Mouse (Mus musculus): ENCODE measurements around the gene Lrrc27. TPM values are rescaled to one million over a fixed set of nuclear protein-coding genes. Genes with fewer than 3 reads are reported as not detected.

The Lrrc27 gene
- polyA plus RNA-seq, 1 experiment = 5.4 TPM

GRCm38 (mm10) chr7:139217046-139217445 lies 4.3 kb downstream of the Lrrc27 start:
- H3K79me2 ChIP-seq (ENCODE audit: control insufficient read depth, insufficient read depth) = no peaks in the 10 kb centered on the region
- H3K79me3 ChIP-seq (ENCODE audit: low read depth) = no peaks in the 10 kb centered on the region
- H3K27me3 ChIP-seq (ENCODE audit: control insufficient read depth, insufficient read depth, insufficient read length) = no peaks in the 10 kb centered on the region
- no peak overlapping the region for H3K4me3 ChIP-seq (ENCODE audit: insufficient read depth, poor library complexity, severe bottlenecking)
- H3K36me3 ChIP-seq (ENCODE audit: control insufficient read depth, insufficient read depth) = no peaks in the 10 kb centered on the region
- TF ChIP-seq MYOG (IDR thresholded peaks at IDR 0.05; ENCODE audit: control insufficient read depth, extremely low read depth, insufficient read length) = no peak
- TF ChIP-seq FOSL1 (IDR thresholded peaks at IDR 0.05; ENCODE audit: insufficient read depth, low read length, poor library complexity, severe bottlenecking) = no peak
- TF ChIP-seq CTCF (IDR thresholded peaks at IDR 0.05; ENCODE audit: control insufficient read depth, insufficient read depth, insufficient read length) = no peak
- TF ChIP-seq MAX (IDR thresholded peaks at IDR 0.05) = no peak
- no peak for TF ChIP-seq MYOD1 (IDR thresholded peaks at IDR 0.05; ENCODE audit: control insufficient read depth, insufficient read length, low read depth)
- no peak for TF ChIP-seq USF1 (IDR thresholded peaks at IDR 0.05; ENCODE audit: low read depth)
- TF ChIP-seq CEBPB (IDR thresholded peaks at IDR 0.05; ENCODE audit: low read depth) = no peak
- H3ac ChIP-seq (ENCODE audit: control insufficient read depth, insufficient read length, low read depth) = no peak overlapping the region

GRCm38 (mm10) chr7:139218641-139219415 lies 6.0 kb downstream of the Lrrc27 start:
- TF ChIP-seq MYOD1 (IDR thresholded peaks at IDR 0.05; ENCODE audit: control insufficient read depth, insufficient read length, low read depth) (no peak), USF1 (IDR thresholded peaks at IDR 0.05; ENCODE audit: low read depth) (no peak), MAX (IDR thresholded peaks at IDR 0.05) (no peak), FOSL1 (IDR thresholded peaks at IDR 0.05; ENCODE audit: insufficient read depth, low read length, poor library complexity, severe bottlenecking) (no peak), CEBPB (IDR thresholded peaks at IDR 0.05; ENCODE audit: low read depth) (no peak), MYOG (IDR thresholded peaks at IDR 0.05; ENCODE audit: control insufficient read depth, extremely low read depth, insufficient read length) (no peak), CTCF (IDR thresholded peaks at IDR 0.05; ENCODE audit: control insufficient read depth, insufficient read depth, insufficient read length) (no peak)
- H3K27me3 ChIP-seq (ENCODE audit: control insufficient read depth, insufficient read depth, insufficient read length) = no peaks in the 10 kb centered on the region
- H3K4me3 ChIP-seq (ENCODE audit: insufficient read depth, poor library complexity, severe bottlenecking) = no peak overlapping the region
- H3K79me2 ChIP-seq (ENCODE audit: control insufficient read depth, insufficient read depth) = no peaks in the 10 kb centered on the region
- no peaks in the 10 kb centered on the region for H3K79me3 ChIP-seq (ENCODE audit: low read depth)
- no peak overlapping the region for H3ac ChIP-seq (ENCODE audit: control insufficient read depth, insufficient read length, low read depth)
- no peaks in the 10 kb centered on the region for H3K36me3 ChIP-seq (ENCODE audit: control insufficient read depth, insufficient read depth)

GRCm38 (mm10) chr7:139219486-139219885 lies 6.7 kb downstream of the Lrrc27 start:
- no peaks in the 10 kb centered on the region for H3K79me2 ChIP-seq (ENCODE audit: control insufficient read depth, insufficient read depth)
- H3K27me3 ChIP-seq (ENCODE audit: control insufficient read depth, insufficient read depth, insufficient read length) = no peaks in the 10 kb centered on the region
- TF ChIP-seq USF1 (IDR thresholded peaks at IDR 0.05; ENCODE audit: low read depth) = no peak
- no peak for TF ChIP-seq CTCF (IDR thresholded peaks at IDR 0.05; ENCODE audit: control insufficient read depth, insufficient read depth, insufficient read length)
- TF ChIP-seq FOSL1 (IDR thresholded peaks at IDR 0.05; ENCODE audit: insufficient read depth, low read length, poor library complexity, severe bottlenecking) = no peak
- TF ChIP-seq MAX (IDR thresholded peaks at IDR 0.05) = no peak
- no peak for TF ChIP-seq MYOD1 (IDR thresholded peaks at IDR 0.05; ENCODE audit: control insufficient read depth, insufficient read length, low read depth)
- TF ChIP-seq CEBPB (IDR thresholded peaks at IDR 0.05; ENCODE audit: low read depth) = no peak
- TF ChIP-seq MYOG (IDR thresholded peaks at IDR 0.05; ENCODE audit: control insufficient read depth, extremely low read depth, insufficient read length) = no peak
- no peaks in the 10 kb centered on the region for H3K36me3 ChIP-seq (ENCODE audit: control insufficient read depth, insufficient read depth)
- no peak overlapping the region for H3ac ChIP-seq (ENCODE audit: control insufficient read depth, insufficient read length, low read depth)
- no peak overlapping the region for H3K4me3 ChIP-seq (ENCODE audit: insufficient read depth, poor library complexity, severe bottlenecking)
- no peaks in the 10 kb centered on the region for H3K79me3 ChIP-seq (ENCODE audit: low read depth)

GRCm38 (mm10) chr7:139220303-139220702 lies 7.5 kb downstream of the Lrrc27 start:
- H3K79me2 ChIP-seq (ENCODE audit: control insufficient read depth, insufficient read depth) = no peaks in the 10 kb centered on the region
- H3K4me3 ChIP-seq (ENCODE audit: insufficient read depth, poor library complexity, severe bottlenecking) = no peak overlapping the region
- H3K36me3 ChIP-seq (ENCODE audit: control insufficient read depth, insufficient read depth) = no peaks in the 10 kb centered on the region
- no peak overlapping the region for H3ac ChIP-seq (ENCODE audit: control insufficient read depth, insufficient read length, low read depth)
- no peaks in the 10 kb centered on the region for H3K79me3 ChIP-seq (ENCODE audit: low read depth)
- no peak for TF ChIP-seq MYOG (IDR thresholded peaks at IDR 0.05; ENCODE audit: control insufficient read depth, extremely low read depth, insufficient read length)
- no peak for TF ChIP-seq FOSL1 (IDR thresholded peaks at IDR 0.05; ENCODE audit: insufficient read depth, low read length, poor library complexity, severe bottlenecking)
- TF ChIP-seq CEBPB (IDR thresholded peaks at IDR 0.05; ENCODE audit: low read depth) = no peak
- no peak for TF ChIP-seq USF1 (IDR thresholded peaks at IDR 0.05; ENCODE audit: low read depth)
- no peak for TF ChIP-seq MAX (IDR thresholded peaks at IDR 0.05)
- TF ChIP-seq MYOD1 (IDR thresholded peaks at IDR 0.05; ENCODE audit: control insufficient read depth, insufficient read length, low read depth) = no peak
- no peak for TF ChIP-seq CTCF (IDR thresholded peaks at IDR 0.05; ENCODE audit: control insufficient read depth, insufficient read depth, insufficient read length)
- no peaks in the 10 kb centered on the region for H3K27me3 ChIP-seq (ENCODE audit: control insufficient read depth, insufficient read depth, insufficient read length)

GRCm38 (mm10) chr7:139221072-139221471 lies 8.3 kb downstream of the Lrrc27 start:
- no peak overlapping the region for H3ac ChIP-seq (ENCODE audit: control insufficient read depth, insufficient read length, low read depth)
- H3K27me3 ChIP-seq (ENCODE audit: control insufficient read depth, insufficient read depth, insufficient read length) = no peaks in the 10 kb centered on the region
- TF ChIP-seq MYOD1 (IDR thresholded peaks at IDR 0.05; ENCODE audit: control insufficient read depth, insufficient read length, low read depth) = no peak
- no peak for TF ChIP-seq MYOG (IDR thresholded peaks at IDR 0.05; ENCODE audit: control insufficient read depth, extremely low read depth, insufficient read length)
- no peak for TF ChIP-seq CEBPB (IDR thresholded peaks at IDR 0.05; ENCODE audit: low read depth)
- TF ChIP-seq CTCF (IDR thresholded peaks at IDR 0.05; ENCODE audit: control insufficient read depth, insufficient read depth, insufficient read length) = no peak
- TF ChIP-seq MAX (IDR thresholded peaks at IDR 0.05) = no peak
- TF ChIP-seq USF1 (IDR thresholded peaks at IDR 0.05; ENCODE audit: low read depth) = no peak
- TF ChIP-seq FOSL1 (IDR thresholded peaks at IDR 0.05; ENCODE audit: insufficient read depth, low read length, poor library complexity, severe bottlenecking) = no peak
- H3K36me3 ChIP-seq (ENCODE audit: control insufficient read depth, insufficient read depth) = no peaks in the 10 kb centered on the region
- no peaks in the 10 kb centered on the region for H3K79me2 ChIP-seq (ENCODE audit: control insufficient read depth, insufficient read depth)
- H3K4me3 ChIP-seq (ENCODE audit: insufficient read depth, poor library complexity, severe bottlenecking) = no peak overlapping the region
- no peaks in the 10 kb centered on the region for H3K79me3 ChIP-seq (ENCODE audit: low read depth)
